Mouse (Mus musculus): ENCODE measurements around the gene Ltbp4. TPM values are rescaled to one million over a fixed set of nuclear protein-coding genes. Genes with fewer than 3 reads are reported as not detected.

Gene Ltbp4
- polyA plus RNA-seq, 1 experiment from 2014 or later: 10.5 TPM

DNA sequence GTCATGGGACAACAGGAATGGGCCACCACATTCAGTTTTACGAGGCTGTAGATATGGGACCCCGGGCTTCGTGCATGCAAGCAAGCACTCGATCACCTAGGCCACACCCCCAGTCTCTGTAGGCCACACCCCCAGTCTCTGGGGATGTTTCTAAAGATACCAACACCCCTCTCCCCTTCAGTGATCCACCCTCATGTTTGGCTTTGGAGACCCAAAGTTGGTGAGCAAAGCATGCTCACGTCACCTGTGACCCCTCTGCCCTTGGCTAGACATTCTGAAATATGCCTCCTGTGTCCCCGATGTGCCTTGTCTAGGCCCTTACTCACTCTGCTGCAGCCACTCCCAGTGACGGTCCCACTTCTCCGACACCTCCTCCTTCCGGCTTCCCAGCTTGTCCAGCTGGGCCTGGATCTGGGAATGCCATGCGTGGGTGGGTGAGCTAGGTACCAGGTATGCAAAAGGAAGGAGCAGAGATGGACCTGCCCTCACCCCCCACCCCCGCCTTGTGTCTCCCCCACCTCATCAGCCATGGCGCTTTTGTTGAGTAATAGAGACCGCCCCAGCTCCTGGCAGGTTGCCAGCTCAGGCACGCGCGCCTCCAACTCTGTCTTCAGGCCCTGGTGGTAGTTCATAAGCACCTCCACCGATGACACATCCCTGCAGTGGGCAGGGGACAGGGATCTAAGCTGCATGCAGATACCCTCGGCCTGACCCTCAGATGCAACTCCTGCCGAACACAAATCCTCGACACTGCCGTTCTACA lies 28.8 kb upstream of the Ltbp4 start:
- Histone ChIP-seq H3K4me1 (peaks cover 21% of the 10 kb centered on the region), H3K9ac (no peak overlapping the region), H3K27me3 (peaks cover 91% of the 10 kb centered on the region), H3K27ac (no peak overlapping the region), H3K4me2 (no peak overlapping the region), H3K4me3 (no peak overlapping the region), H3K36me3 (ENCODE audit: poor library complexity, severe bottlenecking) (no peaks in the 10 kb centered on the region), H3K9me3 (replicated peaks) (0 out of 2 replicates have a peak, but pooled peaks cover 9% of the 10 kb centered on the region)
- WGBS: 34% methylated on average over 21 of the region's 21 CpGs
- ATAC-seq: no peak

DNA sequence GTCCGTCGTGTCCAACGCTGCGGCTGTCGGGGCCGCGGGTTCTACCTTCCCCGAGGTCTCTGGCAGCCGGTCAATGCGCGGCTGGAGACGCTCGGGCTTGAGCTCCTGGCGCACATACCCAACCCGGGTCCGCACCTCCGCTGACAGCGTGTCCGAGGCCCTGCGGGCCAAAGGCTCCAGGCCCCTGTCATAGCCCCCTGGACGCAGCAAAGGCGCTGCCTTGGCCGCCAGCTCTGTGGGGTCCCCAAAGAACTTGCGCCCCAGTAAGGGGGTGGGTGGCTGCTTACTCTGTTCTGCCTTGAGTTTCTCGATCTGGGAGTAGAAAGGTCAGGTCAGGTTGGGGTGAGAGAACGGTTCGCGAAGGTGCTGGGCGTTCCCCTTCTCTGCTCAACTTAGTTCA lies 26.9 kb upstream of the Ltbp4 start:
- Histone ChIP-seq H3K4me1 (peaks cover 26% of the 10 kb centered on the region), H3K27me3 (peaks cover 78% of the 10 kb centered on the region), H3K36me3 (ENCODE audit: poor library complexity, severe bottlenecking) (no peaks in the 10 kb centered on the region), H3K27ac (no peak overlapping the region), H3K4me2 (no peak overlapping the region), H3K4me3 (0 out of 2 replicates have a peak overlapping the region, but pooled peaks have one; percentile 3), H3K9ac (no peak overlapping the region), H3K9me3 (replicated peaks) (no peaks in the 10 kb centered on the region; the same call in 1 of the 2 replicates)
- WGBS: 3% methylated on average over 29 of the region's 29 CpGs
- ATAC-seq: no peak

DNA sequence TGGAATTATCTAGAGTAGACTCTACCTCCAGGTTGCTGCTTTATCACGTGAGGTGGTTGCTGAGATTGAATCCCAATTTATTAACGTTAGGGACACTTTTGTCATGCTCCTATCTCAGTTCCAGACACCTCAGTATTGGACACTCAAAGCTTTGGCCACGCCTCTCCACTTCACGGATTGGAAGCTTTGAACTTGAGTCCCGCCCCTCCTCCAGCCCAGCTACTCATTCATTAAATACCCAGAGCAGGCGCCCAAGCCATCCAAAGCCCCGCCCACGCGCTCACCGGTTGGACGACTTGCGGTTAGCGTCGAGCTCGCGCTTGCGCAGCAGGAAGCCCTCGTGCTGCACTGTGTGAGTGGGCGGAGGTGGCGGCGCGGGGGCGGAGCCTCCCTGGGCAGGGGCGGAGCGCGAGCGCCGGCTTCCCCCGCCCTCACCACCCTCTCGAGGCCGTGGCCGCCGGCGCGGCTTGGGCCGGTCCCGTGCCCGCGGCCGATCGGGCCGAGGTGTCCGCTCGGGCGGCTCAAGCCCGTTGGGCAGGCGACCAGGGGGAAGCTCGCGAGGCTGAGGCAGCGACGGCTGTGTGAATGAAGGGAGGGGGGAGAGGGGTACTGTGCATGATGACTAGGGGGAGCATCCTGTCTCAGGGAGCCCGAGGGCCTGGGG lies 23.9 kb upstream of the Ltbp4 start:
- ATAC-seq: peak; percentile 94
- peak overlapping the region; percentile 66 for H3K9ac ChIP-seq
- under 1% methylated on average over 52 of the region's 52 CpGs for whole genome bisulfite sequencing

DNA sequence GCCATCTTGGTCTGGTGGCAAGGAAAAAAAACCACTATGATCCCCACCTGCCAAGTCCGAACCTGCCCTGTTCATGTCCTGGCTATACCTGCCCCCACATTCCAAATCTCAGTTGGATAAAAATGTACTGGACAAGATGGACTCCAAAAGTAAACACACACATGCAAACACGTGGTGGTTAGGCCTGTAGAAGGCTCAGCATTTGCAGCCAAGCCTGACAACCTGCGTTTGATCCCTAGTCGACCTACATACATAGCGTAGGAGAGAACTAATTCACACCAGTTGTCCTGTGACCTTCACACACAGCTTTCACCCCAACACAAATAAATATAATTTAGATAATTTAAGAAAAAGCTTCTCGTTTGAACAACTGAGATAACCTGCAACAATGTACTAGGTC lies 23.3 kb upstream of the Ltbp4 start:
- no peak for ATAC-seq
- Histone ChIP-seq H3K9me3 (replicated peaks) (no peaks in the 10 kb centered on the region; the same call in 1 of the 2 replicates), H3K4me3 (peak overlapping the region; percentile 49; the same call in 1 of the 2 replicates), H3K4me1 (peaks cover 26% of the 10 kb centered on the region), H3K4me2 (peak overlapping the region; percentile 71), H3K36me3 (ENCODE audit: poor library complexity, severe bottlenecking) (no peaks in the 10 kb centered on the region), H3K27me3 (peaks cover 72% of the 10 kb centered on the region), H3K27ac (no peak overlapping the region), H3K9ac (no peak overlapping the region)
- 61% methylated on average over 6 of the region's 6 CpGs for WGBS

More for the DNA sequence above, 23.9 kb upstream of the Ltbp4 start:
- peak overlapping the region; percentile 49 for H3K4me3 ChIP-seq
- no peaks in the 10 kb centered on the region for H3K36me3 ChIP-seq (ENCODE audit: poor library complexity, severe bottlenecking)
- peak overlapping the region; percentile 71 for H3K4me2 ChIP-seq
- no peak overlapping the region for H3K27ac ChIP-seq
- no peaks in the 10 kb centered on the region; the same call in 1 of the 2 replicates for H3K9me3 ChIP-seq (replicated peaks)
- H3K4me1 ChIP-seq: peaks cover 27% of the 10 kb centered on the region
- peaks cover 77% of the 10 kb centered on the region for H3K27me3 ChIP-seq

DNA sequence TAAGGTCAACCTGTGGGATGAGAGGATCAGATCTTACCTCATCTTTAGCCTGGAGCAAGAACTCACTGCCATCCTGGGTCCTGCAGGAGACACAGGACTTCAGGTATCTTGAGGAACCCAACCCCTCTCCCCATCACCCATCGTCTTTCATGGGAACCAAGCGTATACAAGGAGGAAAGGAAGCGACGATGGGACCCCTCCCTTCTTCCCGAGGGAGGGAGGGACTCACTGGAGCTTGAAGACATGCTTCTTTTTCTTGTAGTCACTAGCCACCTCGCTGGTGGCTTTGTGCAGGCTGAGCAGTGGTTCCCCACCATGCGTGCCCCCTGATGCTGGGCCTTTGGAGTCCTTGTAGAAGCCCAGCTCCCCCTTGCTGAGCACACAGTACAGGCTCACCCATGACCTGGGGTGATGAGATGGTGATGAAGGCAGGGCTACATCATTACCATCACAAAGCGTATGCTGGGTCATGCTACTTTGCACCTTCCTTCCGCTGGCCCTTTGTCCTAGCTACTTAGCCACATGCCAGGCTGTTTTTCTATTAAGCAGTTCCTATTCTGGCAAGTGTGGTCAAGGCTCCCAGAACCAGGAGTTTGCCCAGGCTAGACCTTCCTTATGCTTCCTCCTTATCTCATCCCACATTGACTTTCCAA lies 22.3 kb upstream of the Ltbp4 start:
- WGBS: 84% methylated on average over 9 of the region's 9 CpGs
- Histone ChIP-seq H3K4me2 (no peak overlapping the region), H3K36me3 (ENCODE audit: poor library complexity, severe bottlenecking) (no peaks in the 10 kb centered on the region), H3K9me3 (replicated peaks) (no peaks in the 10 kb centered on the region; the same call in 1 of the 2 replicates), H3K27me3 (peaks cover 63% of the 10 kb centered on the region), H3K27ac (no peak overlapping the region), H3K4me3 (no peak overlapping the region), H3K9ac (no peak overlapping the region), H3K4me1 (peaks cover 31% of the 10 kb centered on the region)
- no peak for ATAC-seq

DNA sequence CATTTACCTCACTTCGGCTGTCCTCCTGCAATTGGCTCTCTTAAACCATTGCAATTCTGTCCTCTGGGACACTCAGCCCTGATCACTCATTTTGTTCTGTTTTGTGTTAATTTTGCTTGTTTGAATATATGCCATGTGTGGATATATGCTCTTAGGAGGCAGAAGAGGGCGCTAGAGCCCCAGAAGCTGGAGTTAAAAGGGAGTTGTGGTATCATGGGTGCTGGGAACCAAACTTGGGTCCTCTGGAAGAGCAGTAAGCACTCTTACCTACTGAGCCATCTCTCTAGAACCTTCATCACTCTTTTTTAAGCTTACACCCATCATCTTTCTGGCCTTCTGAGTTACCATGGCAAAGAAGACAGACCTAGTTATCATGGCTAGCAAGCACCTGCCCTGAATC lies 21.7 kb upstream of the Ltbp4 start:
- 75% methylated on average over 2 of the region's 2 CpGs for WGBS
- H3K9ac ChIP-seq: no peak overlapping the region
- H3K27me3 ChIP-seq: peaks cover 56% of the 10 kb centered on the region
- H3K9me3 ChIP-seq (replicated peaks): no peaks in the 10 kb centered on the region; the same call in 1 of the 2 replicates
- H3K36me3 ChIP-seq (ENCODE audit: poor library complexity, severe bottlenecking): no peaks in the 10 kb centered on the region
- no peak overlapping the region for H3K4me2 ChIP-seq
- peaks cover 34% of the 10 kb centered on the region for H3K4me1 ChIP-seq
- H3K27ac ChIP-seq: no peak overlapping the region
- H3K4me3 ChIP-seq: no peak overlapping the region
- no peak for ATAC-seq

DNA sequence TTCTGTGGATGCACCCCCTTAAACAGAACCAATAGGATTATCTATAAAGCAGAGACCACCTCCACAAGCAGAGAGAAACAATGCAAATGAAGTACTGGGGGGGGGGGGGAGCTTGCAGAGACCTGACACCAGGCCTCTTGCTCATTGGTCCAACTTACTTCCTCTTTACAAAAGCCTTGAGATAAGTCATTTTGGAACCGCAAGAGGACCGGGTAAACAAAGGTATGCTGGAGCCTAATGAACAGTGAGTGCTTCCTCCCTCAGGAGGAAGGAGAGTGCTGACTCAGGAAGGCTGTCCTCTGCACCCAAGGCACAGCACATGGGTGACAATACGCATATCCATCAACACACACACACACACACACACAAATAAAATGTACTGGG lies 20.1 kb upstream of the Ltbp4 start:
- Histone ChIP-seq H3K36me3 (ENCODE audit: poor library complexity, severe bottlenecking) (peaks cover 14% of the 10 kb centered on the region), H3K4me2 (no peak overlapping the region), H3K9ac (no peak overlapping the region), H3K4me3 (no peak overlapping the region), H3K27ac (no peak overlapping the region), H3K4me1 (peaks cover 39% of the 10 kb centered on the region), H3K9me3 (replicated peaks) (no peaks in the 10 kb centered on the region; the same call in 1 of the 2 replicates), H3K27me3 (peaks cover 41% of the 10 kb centered on the region)
- no peak for ATAC-seq
- WGBS: 25% methylated on average over 3 of the region's 3 CpGs

DNA sequence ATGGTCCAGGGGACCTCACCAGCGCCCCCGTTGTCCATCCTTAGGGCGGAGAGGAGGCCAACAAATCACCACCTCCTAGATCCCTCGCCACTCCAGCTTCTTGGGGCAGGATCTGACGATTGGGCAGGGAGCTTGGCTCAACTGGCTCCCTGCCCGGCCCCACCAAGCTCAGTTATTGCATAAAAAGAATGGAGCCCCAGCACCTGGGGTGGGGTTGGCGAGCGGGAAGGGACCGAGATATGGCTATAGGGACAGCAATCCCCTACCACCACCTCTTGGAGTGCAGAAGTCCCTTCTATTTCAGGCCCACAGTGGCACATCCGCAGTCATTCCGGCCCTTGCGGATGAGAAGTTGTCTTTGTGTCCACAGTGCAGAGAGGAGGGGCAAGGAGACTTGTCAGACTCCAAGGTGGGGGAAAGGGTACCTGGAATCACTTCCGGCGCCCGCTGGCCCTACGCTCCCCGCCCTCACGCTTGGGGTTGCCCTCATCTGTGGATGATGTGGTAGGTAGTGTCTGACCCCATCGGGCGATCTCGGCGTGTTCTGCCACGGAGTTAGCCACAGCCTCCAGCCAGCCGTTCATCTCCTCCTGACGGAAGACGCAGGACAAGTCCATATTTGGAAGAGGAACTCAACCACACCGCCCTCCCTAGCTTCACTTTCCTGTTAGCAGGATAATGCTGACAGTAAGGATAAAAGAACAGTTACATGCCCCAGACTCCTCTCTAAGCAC lies 19.5 kb upstream of the Ltbp4 start, which contains the start of gene Gm20479:
Gene Gm20479, minus strand, starts transcription at position 559 of the 734 bp plus-strand sequence.
- no peaks in the 10 kb centered on the region; the same call in 1 of the 2 replicates for H3K9me3 ChIP-seq (replicated peaks)
- peak within 1 kb of the TSS; percentile 46 for H3K9ac ChIP-seq
- ATAC-seq: no peak
- H3K36me3 ChIP-seq (ENCODE audit: poor library complexity, severe bottlenecking): peaks cover 20% of the 10 kb centered on the region
- peak within 1 kb of the TSS; percentile 65 for H3K4me2 ChIP-seq
- no peak within 1 kb of the TSS for H3K27ac ChIP-seq
- 6% methylated on average over 27 of the region's 27 CpGs for WGBS
- H3K27me3 ChIP-seq: peaks cover 37% of the 10 kb centered on the region
- peaks cover 39% of the 10 kb centered on the region for H3K4me1 ChIP-seq
- H3K4me3 ChIP-seq: peak within 1 kb of the TSS; percentile 73

DNA sequence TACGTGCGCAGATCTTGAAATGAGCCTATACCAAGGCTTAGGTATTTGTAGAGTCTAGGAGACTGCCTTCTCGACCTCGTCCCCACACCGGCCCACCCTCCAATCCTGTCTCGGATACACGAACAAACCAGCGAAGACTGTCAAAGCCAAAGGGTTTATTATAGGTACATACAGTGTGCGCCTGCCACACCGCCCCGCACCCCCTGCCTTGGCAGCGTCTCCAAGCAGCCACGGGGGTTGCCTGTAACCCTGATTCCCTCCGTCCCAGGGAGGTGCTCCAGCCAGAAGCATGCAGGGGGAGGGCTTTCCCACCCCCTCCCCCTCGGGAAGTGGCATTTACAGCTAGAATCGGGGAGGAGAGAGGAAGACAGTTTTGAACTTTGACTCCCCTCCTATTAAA lies 18.8 kb upstream of the Ltbp4 start:
- Histone ChIP-seq H3K36me3 (ENCODE audit: poor library complexity, severe bottlenecking) (peaks cover 28% of the 10 kb centered on the region), H3K4me3 (peak overlapping the region; percentile 73), H3K4me2 (peak overlapping the region; percentile 65), H3K27ac (no peak overlapping the region), H3K4me1 (peaks cover 35% of the 10 kb centered on the region), H3K9me3 (replicated peaks) (no peaks in the 10 kb centered on the region; the same call in 1 of the 2 replicates), H3K27me3 (peaks cover 36% of the 10 kb centered on the region), H3K9ac (peak overlapping the region; percentile 46)
- WGBS: 2% methylated on average over 16 of the region's 16 CpGs
- peak; percentile 52 for ATAC-seq

DNA sequence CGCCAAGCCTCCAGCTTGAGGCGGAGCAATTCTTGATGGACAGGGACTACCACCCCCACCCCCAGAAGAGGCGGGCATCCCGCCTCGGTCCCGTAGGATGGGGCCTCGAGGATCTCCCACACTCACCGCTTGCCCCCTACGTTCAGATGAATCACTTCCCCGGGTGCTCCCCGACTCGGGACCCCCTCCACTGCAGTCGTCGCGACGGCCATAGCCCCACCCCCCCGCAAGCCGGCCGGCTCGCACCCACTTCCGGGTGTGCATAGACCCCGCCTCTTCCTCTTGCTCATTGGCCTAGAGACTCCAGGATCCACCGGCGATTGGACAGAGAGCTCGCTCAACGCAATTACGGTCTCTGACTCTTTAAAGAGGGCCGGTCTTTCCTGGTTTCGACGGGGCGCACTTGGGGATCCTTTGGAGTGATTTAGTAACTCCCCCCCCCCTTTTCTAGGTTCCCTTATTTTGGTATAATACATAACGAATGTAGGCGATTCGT lies 18.3 kb upstream of the Ltbp4 start, which contains the start of gene Shkbp1:
Gene Shkbp1, minus strand, starts transcription at position 275 of the 496 bp plus-strand sequence.
- ATAC-seq: peak; percentile 95
- peak within 1 kb of the TSS; percentile 65 for H3K4me2 ChIP-seq
- H3K4me1 ChIP-seq: peaks cover 32% of the 10 kb centered on the region
- H3K9ac ChIP-seq: peak within 1 kb of the TSS; percentile 86
- H3K9me3 ChIP-seq (replicated peaks): no peaks in the 10 kb centered on the region; the same call in 1 of the 2 replicates
- peaks cover 36% of the 10 kb centered on the region for H3K27me3 ChIP-seq
- H3K36me3 ChIP-seq (ENCODE audit: poor library complexity, severe bottlenecking): peaks cover 31% of the 10 kb centered on the region
- WGBS: under 1% methylated on average over 34 of the region's 34 CpGs
- peak within 1 kb of the TSS; percentile 73 for H3K4me3 ChIP-seq
- H3K27ac ChIP-seq: peak within 1 kb of the TSS; percentile 61

DNA sequence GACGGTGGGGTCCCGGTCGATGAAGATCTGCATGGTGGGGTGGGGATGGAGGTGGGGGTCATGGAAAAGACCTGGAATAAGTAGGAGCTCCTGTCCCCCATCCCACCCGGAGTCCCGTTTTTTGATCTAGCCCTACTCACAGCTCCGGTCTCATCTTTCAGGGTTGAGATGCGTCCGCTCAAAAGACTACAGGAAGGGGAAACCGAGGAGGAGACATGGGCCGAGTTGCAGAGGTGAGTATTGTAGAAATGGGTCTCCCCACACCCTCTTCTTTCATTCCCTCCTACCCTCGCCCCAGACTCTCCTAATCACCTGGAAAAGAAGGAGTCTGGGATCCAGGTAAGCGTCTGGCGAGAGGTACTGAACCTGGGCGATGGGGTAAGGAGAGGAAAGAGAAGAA lies 17.8 kb upstream of the Ltbp4 start:
- ATAC-seq: peak; percentile 6; the same call in 1 of the 2 replicates
- no peaks in the 10 kb centered on the region; the same call in 1 of the 2 replicates for H3K9me3 ChIP-seq (replicated peaks)
- 8% methylated on average over 12 of the region's 14 CpGs for WGBS
- peaks cover 36% of the 10 kb centered on the region for H3K27me3 ChIP-seq
- H3K9ac ChIP-seq: peak overlapping the region; percentile 86
- H3K4me1 ChIP-seq: peaks cover 30% of the 10 kb centered on the region
- peak overlapping the region; percentile 65 for H3K4me2 ChIP-seq
- H3K4me3 ChIP-seq: peak overlapping the region; percentile 73
- peaks cover 37% of the 10 kb centered on the region for H3K36me3 ChIP-seq (ENCODE audit: poor library complexity, severe bottlenecking)
- peak overlapping the region; percentile 61 for H3K27ac ChIP-seq

All from forebrain, embryonic 13.5 days (tissue).